Mouse (Mus musculus) adrenal gland, adult 18-20 months (tissue): ENCODE data around the gene Hrh3. TPM values are rescaled to one million over a fixed set of nuclear protein-coding genes. Genes with fewer than 3 reads are reported as not detected.
A peak's percentile ranks its signal among the peaks of the same experiment; 100 is the strongest.

Experiments
- DNase-seq, 2 experiments: peaks; one replicate each; pipeline ENCODE4 v3.0.0; 2021 to 2022; ENCODE audit warnings: low spot score in 2 of 2
- total RNA-seq, 2 experiments: library from RNA; stranded (reverse); gene quantifications; 1 replicate in 1 of 2; 2 replicates in 1 of 2; pipeline ENCODE4 v1.2.3; 2021

Hrh3 gene
- total RNA-seq, 2 experiments from 2014 or later: 0.10 TPM; not detected in 1

- no peak for DNase-seq
Observed at GRCm38 (mm10) chr2:180107081-180107480, 2.8 kb upstream of the Hrh3 start.

GRCm38 (mm10) chr2:180105441-180106190 lies 1.3 kb upstream of the Hrh3 start:
- DNase-seq: no peak

- DNase-seq: no peak
Observed at GRCm38 (mm10) chr2:180104659-180105377, 530 bp upstream of the Hrh3 start.

- no peak for DNase-seq
Observed at GRCm38 (mm10) chr2:180103151-180103977, 924 bp downstream of the Hrh3 start.

GRCm38 (mm10) chr2:180099529-180099928 lies 4.8 kb downstream of the Hrh3 start:
- no peak for DNase-seq

GRCm38 (mm10) chr2:180098167-180098566 lies 6.1 kb downstream of the Hrh3 start:
- no peak for DNase-seq

GRCm38 (mm10) chr2:180097585-180097984 lies 6.7 kb downstream of the Hrh3 start:
- DNase-seq: no peak

- no peak for DNase-seq
Observed at GRCm38 (mm10) chr2:180095711-180096110, 8.6 kb downstream of the Hrh3 start.

GRCm38 (mm10) chr2:180090285-180090684 lies 14.0 kb downstream of the Hrh3 start:
- DNase-seq: no peak

GRCm38 (mm10) chr2:180087472-180087871 lies 16.8 kb downstream of the Hrh3 start:
- DNase-seq: no peak

GRCm38 (mm10) chr2:180086637-180087027 lies 17.7 kb downstream of the Hrh3 start:
- DNase-seq: no peak

GRCm38 (mm10) chr2:180085926-180086636 lies 18.2 kb downstream of the Hrh3 start:
- DNase-seq: no peak

- DNase-seq: no peak
Observed at GRCm38 (mm10) chr2:180084565-180084964, 19.7 kb downstream of the Hrh3 start.

GRCm38 (mm10) chr2:180083063-180083462 lies 21.2 kb downstream of the Hrh3 start:
- DNase-seq: no peak

GRCm38 (mm10) chr2:180080680-180081079 lies 23.6 kb downstream of the Hrh3 start:
- no peak for DNase-seq

GRCm38 (mm10) chr2:180077622-180078021 lies 26.7 kb downstream of the Hrh3 start:
- DNase-seq: no peak

GRCm38 (mm10) chr2:180072886-180073285 lies 31.4 kb downstream of the Hrh3 start:
- no peak for DNase-seq

- DNase-seq: no peak
Observed at GRCm38 (mm10) chr2:180071671-180072070, 32.6 kb downstream of the Hrh3 start.

- DNase-seq: peak; percentile 95 to 96
Observed at GRCm38 (mm10) chr2:180070481-180071453, 33.5 kb downstream of the Hrh3 start, which contains the start of gene Mtg2. Gene Mtg2, plus strand, starts transcription at chr2:180070588.
